In genomic region chr14:120888681-120889080, GRCm38 (mm10) we compare ENCODE assay signal across 18 mouse cellular contexts.
"Had no signal": no experiment of that assay in that cellular context is flagged by ENCODE, and none has a peak within 500 bp of the region (broad histone marks: within the 10 kb centered on the region; RNA-seq: fewer than 3 reads in every experiment).

No protein-coding gene starts in this region.

- H3K4me1 ChIP-seq: midbrain, embryonic 10.5 days; midbrain, embryonic 12.5 days; neural tube, embryonic 13.5 days had no signal

- DNase-seq: lung, adult 18-20 months; lung, embryonic 14.5 days; lung, postnatal 10 days; lung, postnatal 4 days; midbrain, embryonic 14.5 days; right cerebral cortex, adult 18-20 months; right cerebral cortex, postnatal 25 days; right cerebral cortex, postnatal 4 days; spleen, adult 18-20 months; thymus, adult 2 months; thymus, postnatal 25 days; thymus, postnatal 4 days had no signal

- H3K27ac ChIP-seq: liver, embryonic 14.5 days; midbrain, embryonic 10.5 days; midbrain, embryonic 12.5 days; neural tube, embryonic 13.5 days had no signal

- H3K27me3 ChIP-seq: midbrain, embryonic 12.5 days; neural tube, embryonic 13.5 days had no signal

- H3K9me3 ChIP-seq: midbrain, embryonic 10.5 days; midbrain, embryonic 12.5 days; neural tube, embryonic 13.5 days had no signal

- H3K36me3 ChIP-seq: midbrain, embryonic 10.5 days; midbrain, embryonic 12.5 days; neural tube, embryonic 13.5 days had no signal

- ATAC-seq: midbrain, embryonic 16.5 days had no signal

- H3K4me3 ChIP-seq: midbrain, embryonic 10.5 days; midbrain, embryonic 12.5 days; myocyte; neural tube, embryonic 13.5 days had no signal
